Mouse (Mus musculus): Measurements from ENCODE around the gene Prdm16. TPM values are rescaled to one million over a fixed set of nuclear protein-coding genes. Genes with fewer than 3 reads are reported as not detected.

Gene Prdm16
- polyA plus RNA-seq (2017; shearing (Covaris generic)): 10.8 TPM

GRCm38 (mm10) chr4:154636721-154637311, at the start of gene Prdm16:
Prdm16 (minus strand) TSS chr4:154636873.

GRCm38 (mm10) chr4:154667767-154668166, 31.1 kb upstream of the Prdm16 start, which contains the start of gene Actrt2:
Actrt2 (minus strand) TSS chr4:154667867.

GRCm38 (mm10) chr4:154335761-154336160, 300.9 kb downstream of the Prdm16 start, which contains the start of gene B230104I21Rik:
B230104I21Rik (plus strand) TSS chr4:154336127.

GRCm38 (mm10) chr4:154301466-154301881, 335.2 kb downstream of the Prdm16 start, which contains the start of gene Arhgef16:
Arhgef16 (minus strand) TSS chr4:154301676.

Other genes with a start within 250 kb of the Prdm16 start
- not detected for gene Actrt2, start 31.0 kb upstream of the Prdm16 start, polyA plus RNA-seq (2017; shearing (Covaris generic))
- gene Ttc34, start 200.6 kb upstream of the Prdm16 start, polyA plus RNA-seq (2017; shearing (Covaris generic)): not detected
- not detected for gene Mmel1, start 232.7 kb upstream of the Prdm16 start, polyA plus RNA-seq (2017; shearing (Covaris generic))